In the genomic region with DNA sequence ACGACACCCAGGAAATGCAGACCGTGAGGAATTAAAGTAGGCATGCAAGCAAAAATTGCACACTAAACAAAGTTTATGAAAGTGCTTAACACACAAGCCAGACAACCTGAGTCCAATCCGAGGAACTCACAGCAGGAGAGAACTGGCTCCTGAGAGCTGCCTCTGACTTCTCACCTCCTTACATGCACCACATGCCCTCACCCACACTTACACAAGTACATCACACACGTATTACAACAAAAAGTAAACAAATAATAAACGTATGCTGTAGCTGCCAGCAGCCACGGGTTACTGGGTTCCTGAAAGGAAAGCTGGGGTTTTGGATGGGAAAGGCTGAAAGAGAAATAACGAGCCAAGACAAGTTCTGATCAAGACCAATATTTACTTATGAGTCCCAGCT, we compare ENCODE assay signal across 13 mouse cellular contexts.
"Had no signal": no experiment of that assay in that cellular context is flagged by ENCODE, and none has a peak within 500 bp of the region (broad histone marks: within the 10 kb centered on the region; RNA-seq: fewer than 3 reads in every experiment).

No protein-coding gene starts in this region.

- H3K27me3 ChIP-seq: limb, embryonic 15.5 days; liver, embryonic 15.5 days; midbrain, embryonic 15.5 days; neural tube, embryonic 12.5 days had no signal

- H3K9me3 ChIP-seq: limb, embryonic 15.5 days; liver, embryonic 15.5 days; midbrain, embryonic 15.5 days had no signal

- H3K36me3 ChIP-seq: limb, embryonic 15.5 days; liver, embryonic 15.5 days; midbrain, embryonic 15.5 days; neural tube, embryonic 12.5 days had no signal

- H3K4me3 ChIP-seq: limb, embryonic 15.5 days; liver, embryonic 15.5 days; midbrain, embryonic 15.5 days; neural tube, embryonic 12.5 days had no signal

- DNase-seq: kidney, adult 11 months; kidney, adult 9 months; kidney, postnatal 36 days; layer of hippocampus, adult 9-11 months; layer of hippocampus, postnatal 36 days; thymus, adult 18-20 months; thymus, postnatal 25 days had no signal

- H3K4me2 ChIP-seq: limb, embryonic 15.5 days; liver, embryonic 15.5 days; midbrain, embryonic 11.5 days; midbrain, embryonic 15.5 days; neural tube, embryonic 12.5 days had no signal

- H3K27ac ChIP-seq: kidney, postnatal 0 days; limb, embryonic 15.5 days; liver, embryonic 15.5 days; midbrain, embryonic 15.5 days; neural tube, embryonic 12.5 days had no signal

- H3K4me1 ChIP-seq: limb, embryonic 15.5 days; liver, embryonic 15.5 days; midbrain, embryonic 15.5 days; neural tube, embryonic 12.5 days had no signal

- ATAC-seq: midbrain, embryonic 15.5 days had no signal

- H3K9ac ChIP-seq: limb, embryonic 15.5 days; liver, embryonic 15.5 days; midbrain, embryonic 15.5 days; neural tube, embryonic 12.5 days had no signal
